Mouse (Mus musculus) ES-E14 (cell line): ENCODE measurements around the gene H2-DMb2.

Experiments used
- CHD2 ChIP-seq: IDR thresholded peaks from 2 replicates; pipeline ENCODE4 v1.6.1; 2014; ENCODE audit warnings: mild to moderate bottlenecking, low read depth, low read length, inconsistent platforms
- HCFC1 ChIP-seq: IDR thresholded peaks from 2 replicates; pipeline ENCODE4 v1.6.1; 2012; ENCODE audit warnings: low read length, inconsistent platforms, borderline replicate concordance; ENCODE audit not compliant: insufficient read depth
- MAFK ChIP-seq: IDR thresholded peaks from 2 replicates; pipeline ENCODE4 v1.6.1; 2014; ENCODE audit warnings: mild to moderate bottlenecking, low read depth, low read length, inconsistent platforms; ENCODE audit not compliant: insufficient read depth
- ZC3H11A ChIP-seq: IDR thresholded peaks from 2 replicates; pipeline ENCODE4 v1.6.1; 2012; ENCODE audit warnings: low read depth, mild to moderate bottlenecking, inconsistent platforms, low read length, borderline replicate concordance
- ZNF384 ChIP-seq: IDR thresholded peaks from 2 replicates; pipeline ENCODE4 v1.6.1; 2012; ENCODE audit warnings: low read depth, low read length, inconsistent platforms

DNA sequence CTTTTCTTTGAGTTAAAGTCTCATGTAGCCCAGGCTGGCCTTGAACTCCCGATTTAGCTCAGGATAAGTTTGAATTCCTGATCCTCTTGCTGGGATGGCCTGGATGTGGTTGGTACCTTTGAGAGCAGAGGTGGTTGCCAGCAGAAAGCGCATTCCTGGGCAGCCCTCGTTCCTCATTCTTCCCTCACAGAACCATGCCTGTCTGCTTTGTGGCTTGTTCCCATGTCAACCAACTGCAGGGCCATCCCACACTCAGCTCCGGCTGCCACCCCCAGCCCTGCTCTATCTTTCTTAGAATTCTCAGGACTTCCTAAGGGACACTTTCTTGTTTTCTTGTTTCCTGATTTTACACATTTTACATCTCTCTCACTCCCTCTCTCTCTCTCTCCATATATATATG lies 1.7 kb upstream of the H2-DMb2 start:
- TF ChIP-seq ZC3H11A (no peak), MAFK (no peak), ZNF384 (no peak), CHD2 (no peak), HCFC1 (no peak)
